Mouse (Mus musculus): ENCODE data around the gene Afg3l1.
"Not testable (repeated sequence)": the region's sequence is repeated elsewhere in the genome, so short reads cannot be mapped to it uniquely, and the experiment has no call there.

DNA sequence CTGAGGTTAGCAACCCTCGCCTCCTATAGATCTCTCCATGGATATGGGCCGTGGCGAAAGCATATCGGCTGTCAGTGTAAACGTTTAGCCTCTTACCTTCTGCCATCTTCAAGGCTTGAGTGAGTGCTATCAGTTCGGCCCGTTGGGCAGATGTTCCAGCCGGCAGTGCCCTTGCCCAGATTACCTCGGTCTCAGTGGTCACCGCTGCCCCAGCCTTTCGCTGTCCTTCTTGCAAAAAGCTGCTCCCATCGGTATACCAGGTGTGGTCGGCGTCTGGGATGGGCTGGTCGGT, 48.0 kb upstream of the Afg3l1 start:
- not testable (repeated sequence) for TF ChIP-seq POLR2A (IDR thresholded peaks at IDR 0.05; ENCODE audit: borderline replicate concordance, insufficient read depth, low read length); CTCF (IDR thresholded peaks at IDR 0.05; ENCODE audit: borderline replicate concordance, insufficient read depth, low read depth, low read length)

Data from cerebellum, adult 2 months (tissue).